Mouse (Mus musculus) forebrain, embryonic 11.5 days (tissue): ENCODE measurements around the gene Zdhhc13. TPM values are rescaled to one million over a fixed set of nuclear protein-coding genes. Genes with fewer than 3 reads are reported as not detected.

Experiments used
- ATAC-seq: fragments of 200-750 bp; cut with Nextera tagmentation; replicated peaks from 2 replicates; pipeline ENCODE4 v1.8.0; 2017; ENCODE audit warnings: moderate TSS enrichment; ENCODE audit not compliant: low FRiP score
- DNase-seq: peaks from one replicate; pipeline ENCODE4 v3.0.0-alpha.2; 2017; ENCODE audit warnings: low spot score
- H3K27ac ChIP-seq: fragments of 300-500 bp; sonication (generic); 2 replicates; pipeline ENCODE4 v1.5.1; 2014; ENCODE audit warnings: low read depth, low read length
- H3K27me3 ChIP-seq: fragments of 300-500 bp; sonication (generic); 2 replicates; pipeline ENCODE4 v1.6.1; 2014; ENCODE audit warnings: mild to moderate bottlenecking, low read length, mixed read lengths; ENCODE audit not compliant: control insufficient read depth, insufficient read depth
- H3K36me3 ChIP-seq: fragments of 300-500 bp; sonication (generic); 2 replicates; pipeline ENCODE4 v1.6.1; 2014; ENCODE audit warnings: mild to moderate bottlenecking, low read length, moderate library complexity, mixed read lengths; ENCODE audit not compliant: control insufficient read depth, insufficient read depth
- H3K4me1 ChIP-seq: fragments of 300-500 bp; sonication (generic); replicated peaks from 2 replicates; pipeline ENCODE4 v1.6.1; 2014; ENCODE audit warnings: low read length, mixed read lengths; ENCODE audit not compliant: control insufficient read depth, insufficient read depth
- H3K4me2 ChIP-seq: fragments of 300-500 bp; sonication (generic); 2 replicates; pipeline ENCODE4 v1.6.1; 2014; ENCODE audit warnings: low read depth, mild to moderate bottlenecking, low read length, moderate library complexity, mixed read lengths; ENCODE audit not compliant: severe bottlenecking
- H3K4me3 ChIP-seq: fragments of 300-500 bp; sonication (generic); 2 replicates; pipeline ENCODE4 v1.5.1; 2014; ENCODE audit warnings: low read depth, low read length
- H3K9ac ChIP-seq: fragments of 300-500 bp; sonication (generic); 2 replicates; pipeline ENCODE4 v1.6.1; 2014; ENCODE audit warnings: low read length
- H3K9me3 ChIP-seq: fragments of 300-500 bp; sonication (generic); 2 replicates; pipeline ENCODE4 v1.6.1; 2016; ENCODE audit warnings: low read length, mixed read lengths; ENCODE audit not compliant: control insufficient read depth
- WGBS: fragments of 180-500 bp; shearing (Covaris S2); extraction: QIAGEN DNeasy Blood & Tissue Kit; methylation state at CpG from one replicate; pipeline ENCODE4 v1.1.7; 2014; 5-methylcytosine and 5-hydroxymethylcytosine counted together
- polyA plus RNA-seq: library from polyadenylated mRNA; unstranded; fragments of >200 nt; fragmentation: Nextera tagmentation; extraction: Ambion mirVana; gene quantifications from 2 replicates; pipeline ENCODE4 v1.2.1, GENCODE M21; 2014

Gene Zdhhc13
- polyA plus RNA-seq, 1 experiment from 2014 or later: 37.5 TPM

DNA sequence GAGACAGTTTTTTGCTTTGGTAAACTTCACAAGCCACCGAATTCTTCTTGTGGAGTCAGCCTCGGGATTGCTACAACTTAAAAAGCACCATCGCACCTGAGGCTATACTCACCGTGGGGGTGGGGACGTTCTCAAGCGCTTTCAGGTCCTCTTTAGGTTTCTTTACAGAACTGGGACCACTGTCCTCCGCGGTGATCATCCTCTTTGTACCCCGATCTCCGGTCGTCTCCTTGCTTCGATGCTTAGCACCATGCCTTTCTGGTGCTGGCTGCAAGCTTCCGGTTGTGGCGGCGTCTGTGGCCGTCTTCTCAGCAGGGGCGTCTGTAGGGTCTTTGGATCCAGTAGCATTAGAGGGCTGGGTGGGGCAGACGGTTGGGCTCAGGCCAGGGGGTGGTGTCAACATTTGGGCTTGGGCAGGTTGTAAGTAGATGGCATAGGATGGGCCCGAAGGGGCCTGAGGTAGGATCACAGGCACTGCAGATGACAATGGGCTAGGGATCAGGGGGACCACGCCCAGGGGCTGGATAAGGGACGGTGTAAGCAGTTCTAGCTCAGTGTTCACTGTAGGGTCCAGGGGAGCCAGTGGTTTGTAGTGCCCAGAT lies 81.9 kb downstream of the Zdhhc13 start:
- ATAC-seq (no peak), DNase-seq (no peak)
- no peak overlapping the region for H3K4me3 ChIP-seq
- peaks cover 16% of the 10 kb centered on the region; the same call in 1 of the 2 replicates for H3K36me3 ChIP-seq
- no peak overlapping the region for H3K4me2 ChIP-seq
- H3K4me1 ChIP-seq: no peaks in the 10 kb centered on the region
- no peaks in the 10 kb centered on the region for H3K9me3 ChIP-seq
- no peak overlapping the region for H3K27ac ChIP-seq
- H3K27me3 ChIP-seq: no peaks in the 10 kb centered on the region
- no peak overlapping the region for H3K9ac ChIP-seq
- WGBS: 94% methylated on average over 21 of the region's 21 CpGs

DNA sequence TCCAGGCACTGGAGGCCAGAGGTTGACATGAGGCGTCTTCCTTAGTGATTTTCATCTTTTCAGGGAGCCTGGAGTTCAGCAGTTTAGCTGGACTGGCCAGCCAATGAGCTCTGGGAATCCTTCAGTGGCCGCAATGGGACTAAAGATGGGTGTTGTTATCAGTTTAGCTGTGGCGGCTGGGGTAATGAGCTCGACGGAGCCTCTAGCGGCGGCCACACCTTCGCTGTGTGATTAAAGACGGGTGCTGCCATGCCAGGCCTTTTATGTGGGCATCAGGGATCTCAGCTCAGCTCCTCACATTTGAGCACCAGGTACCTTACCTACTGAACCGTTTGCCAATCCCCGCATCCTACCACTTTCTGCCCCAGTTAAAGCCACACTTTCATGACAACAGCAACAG lies 82.5 kb downstream of the Zdhhc13 start:
- Histone ChIP-seq H3K36me3 (peaks cover 13% of the 10 kb centered on the region; the same call in 1 of the 2 replicates), H3K9me3 (no peaks in the 10 kb centered on the region), H3K4me3 (no peak overlapping the region), H3K4me2 (no peak overlapping the region), H3K4me1 (no peaks in the 10 kb centered on the region), H3K27me3 (no peaks in the 10 kb centered on the region), H3K27ac (no peak overlapping the region), H3K9ac (no peak overlapping the region)
- WGBS: 94% methylated on average over 11 of the region's 11 CpGs
- DNase-seq (no peak), ATAC-seq (no peak)

GRCm38 (mm10) chr7:48875096-48875495 lies 86.3 kb downstream of the Zdhhc13 start:
- Histone ChIP-seq H3K27me3 (no peaks in the 10 kb centered on the region), H3K4me3 (no peak overlapping the region), H3K4me2 (no peak overlapping the region), H3K9me3 (no peaks in the 10 kb centered on the region), H3K4me1 (no peaks in the 10 kb centered on the region; the same call in none of the 2 replicates), H3K27ac (no peak overlapping the region), H3K9ac (no peak overlapping the region), H3K36me3 (peaks cover 9% of the 10 kb centered on the region; the same call in 1 of the 2 replicates)
- no peak for ATAC-seq
- 95% methylated on average over 14 of the region's 14 CpGs for WGBS
- no peak for DNase-seq

DNA sequence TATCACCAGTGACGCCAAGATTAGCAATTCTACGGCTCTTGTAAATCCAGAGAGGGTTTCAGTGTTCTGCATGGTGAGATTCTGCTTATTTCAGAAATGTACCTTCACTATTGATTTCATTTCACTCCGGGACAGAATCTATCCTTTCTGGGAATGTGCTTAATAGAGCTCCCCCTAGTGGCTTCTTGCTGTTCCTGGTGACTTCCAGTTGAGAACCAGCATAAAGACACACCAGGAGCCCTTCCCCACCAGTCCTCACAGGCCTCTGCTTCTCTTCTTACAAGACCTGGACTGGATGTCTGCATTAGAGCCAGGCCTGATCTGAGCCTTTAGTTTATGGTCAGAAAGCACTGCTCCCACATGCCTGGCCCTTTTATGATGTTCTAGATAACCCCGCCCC lies 87.7 kb downstream of the Zdhhc13 start:
- peaks cover 2% of the 10 kb centered on the region; the same call in 1 of the 2 replicates for H3K36me3 ChIP-seq
- ATAC-seq (no peak), DNase-seq (no peak)
- no peaks in the 10 kb centered on the region for H3K9me3 ChIP-seq
- no peaks in the 10 kb centered on the region; the same call in none of the 2 replicates for H3K4me1 ChIP-seq
- 80% methylated on average over 4 of the region's 4 CpGs for WGBS
- H3K27me3 ChIP-seq: no peaks in the 10 kb centered on the region
- H3K27ac ChIP-seq: no peak overlapping the region
- H3K4me3 ChIP-seq: no peak overlapping the region
- no peak overlapping the region for H3K4me2 ChIP-seq
- H3K9ac ChIP-seq: no peak overlapping the region

Other genes with a start within 250 kb of the Zdhhc13 start
- not detected in 2 replicates for gene Mrgprb2, start 230.9 kb upstream of the Zdhhc13 start, polyA plus RNA-seq
- gene Mrgprb3, start 145.2 kb upstream of the Zdhhc13 start, polyA plus RNA-seq: not detected in 2 replicates
- gene Csrp3, start 59.0 kb downstream of the Zdhhc13 start, polyA plus RNA-seq: not detected in 2 replicates
- gene E2f8, start 92.6 kb downstream of the Zdhhc13 start, polyA plus RNA-seq: 26.0 and 29.1 TPM in 2 replicates
- 6.9 and 7.2 TPM in 2 replicates for gene Nav2, start 119.7 kb downstream of the Zdhhc13 start, polyA plus RNA-seq